Mouse (Mus musculus) embryo, embryonic 9.5 days (tissue): ENCODE data around the gene Chil1.
A peak's percentile ranks its signal among the peaks of the same experiment; 100 is the strongest.

Experiments used
- DNase-seq: peaks from one replicate; pipeline ENCODE4 v3.0.0-alpha.2; 2017; ENCODE audit errors: extremely low spot score

Gene Chil1

GRCm38 (mm10) chr1:134182025-134182424 lies at the start of gene Chil1:
TSS of gene Chil1 (plus strand) at chr1:134182176.
- DNase-seq, result no peak

GRCm38 (mm10) chr1:134133316-134133715 lies 48.7 kb upstream of the Chil1 start:
- no peak for DNase-seq

GRCm38 (mm10) chr1:134136351-134136750 lies 45.6 kb upstream of the Chil1 start:
- no peak for DNase-seq

GRCm38 (mm10) chr1:134138424-134138823 lies 43.6 kb upstream of the Chil1 start:
- DNase-seq, result no peak

GRCm38 (mm10) chr1:134142363-134142794 lies 39.6 kb upstream of the Chil1 start:
- DNase-seq, result no peak

GRCm38 (mm10) chr1:134146066-134146465 lies 35.9 kb upstream of the Chil1 start:
- no peak for DNase-seq

- no peak for DNase-seq
These were observed 31.9 kb upstream of the Chil1 start for GRCm38 (mm10) chr1:134150076-134150475.

- no peak for DNase-seq
These were observed 31.2 kb upstream of the Chil1 start for GRCm38 (mm10) chr1:134150745-134151144.

- peak; percentile 87 for DNase-seq
These were observed 30.1 kb upstream of the Chil1 start for GRCm38 (mm10) chr1:134151655-134152412.

GRCm38 (mm10) chr1:134152626-134153590 lies 29.1 kb upstream of the Chil1 start:
- no peak for DNase-seq

- DNase-seq, result no peak
These were observed 27.9 kb upstream of the Chil1 start for GRCm38 (mm10) chr1:134154121-134154520.

GRCm38 (mm10) chr1:134154655-134155054 lies 27.3 kb upstream of the Chil1 start:
- no peak for DNase-seq

GRCm38 (mm10) chr1:134160404-134160803 lies 21.6 kb upstream of the Chil1 start:
- DNase-seq, result no peak

- no peak for DNase-seq
These were observed 20.6 kb upstream of the Chil1 start for GRCm38 (mm10) chr1:134161399-134161798.

- DNase-seq, result no peak
These were observed 19.3 kb upstream of the Chil1 start for GRCm38 (mm10) chr1:134162510-134163225.

- no peak for DNase-seq
These were observed 18.5 kb upstream of the Chil1 start for GRCm38 (mm10) chr1:134163476-134163875.

GRCm38 (mm10) chr1:134164454-134164853 lies 17.5 kb upstream of the Chil1 start:
- no peak for DNase-seq

- no peak for DNase-seq
These were observed 15.4 kb upstream of the Chil1 start for GRCm38 (mm10) chr1:134166547-134166946.

- no peak for DNase-seq
These were observed 14.3 kb upstream of the Chil1 start for GRCm38 (mm10) chr1:134167416-134168305.

- no peak for DNase-seq
These were observed 13.4 kb upstream of the Chil1 start for GRCm38 (mm10) chr1:134168567-134168966.
